Mouse (Mus musculus) hindbrain, embryonic 13.5 days (tissue): ENCODE measurements around the gene Col5a1. TPM values are rescaled to one million over a fixed set of nuclear protein-coding genes. Genes with fewer than 3 reads are reported as not detected.
A peak's percentile ranks its signal among the peaks of the same experiment; 100 is the strongest.

ENCODE experiments used
- ATAC-seq: fragments of 200-750 bp; cut with Nextera tagmentation; 2 replicates; pipeline ENCODE4 v1.8.0; 2017; ENCODE audit warnings: moderate TSS enrichment; ENCODE audit not compliant: low FRiP score
- H3K27ac ChIP-seq: fragments of 300-500 bp; sonication (generic); 2 replicates; pipeline ENCODE4 v1.5.1; 2015; ENCODE audit warnings: inconsistent platforms, mild to moderate bottlenecking, moderate library complexity
- H3K27me3 ChIP-seq: fragments of 300-500 bp; sonication (generic); 2 replicates; pipeline ENCODE4 v1.6.1; 2015; ENCODE audit warnings: mild to moderate bottlenecking, inconsistent platforms
- H3K36me3 ChIP-seq: fragments of 300-500 bp; sonication (generic); 2 replicates; pipeline ENCODE4 v1.6.1; 2015; ENCODE audit warnings: mild to moderate bottlenecking, inconsistent platforms
- H3K4me1 ChIP-seq: fragments of 300-500 bp; sonication (generic); replicated peaks from 2 replicates; pipeline ENCODE4 v1.6.1; 2015; ENCODE audit warnings: inconsistent platforms
- H3K4me2 ChIP-seq: fragments of 300-500 bp; sonication (generic); 2 replicates; pipeline ENCODE4 v1.6.1; 2015; ENCODE audit warnings: inconsistent platforms, mild to moderate bottlenecking, moderate library complexity
- H3K4me3 ChIP-seq: fragments of 300-500 bp; sonication (generic); 2 replicates; pipeline ENCODE4 v1.5.1; 2015; ENCODE audit warnings: mild to moderate bottlenecking, inconsistent platforms
- H3K9ac ChIP-seq: fragments of 300-500 bp; sonication (generic); 2 replicates; pipeline ENCODE4 v1.6.1; 2015; ENCODE audit warnings: mild to moderate bottlenecking, inconsistent platforms
- H3K9me3 ChIP-seq: fragments of 300-500 bp; sonication (generic); 2 replicates; pipeline ENCODE4 v1.6.1; 2016; ENCODE audit warnings: inconsistent platforms
- WGBS: fragments of 180-500 bp; shearing (Covaris S2); methylation state at CpG from one replicate; pipeline ENCODE4 v1.1.7; 2015; 5-methylcytosine and 5-hydroxymethylcytosine counted together
- polyA plus RNA-seq: library from polyadenylated mRNA; unstranded; fragments of >200 nt; fragmentation: Nextera tagmentation; extraction: Ambion mirVana; gene quantifications from 2 replicates; pipeline ENCODE4 v1.2.1, GENCODE M21; 2015

Col5a1 gene
- polyA plus RNA-seq: 15.4 and 16.3 TPM in 2 replicates

GRCm38 (mm10) chr2:27886148-27886551 is at the start of gene Col5a1:
TSS of gene Col5a1 (plus strand) at chr2:27886425.
- WGBS: under 1% methylated on average over 28 of the region's 45 CpGs
- peaks cover 64% of the 10 kb centered on the region for H3K27me3 ChIP-seq
- peaks cover 42% of the 10 kb centered on the region for H3K4me1 ChIP-seq
- no peaks in the 10 kb centered on the region for H3K36me3 ChIP-seq
- peak within 1 kb of the TSS; percentile 72 for H3K9ac ChIP-seq
- peak within 1 kb of the TSS; percentile 94 for H3K4me2 ChIP-seq
- no peaks in the 10 kb centered on the region for H3K9me3 ChIP-seq
- peak within 1 kb of the TSS; percentile 55; the same call in 1 of the 2 replicates for H3K27ac ChIP-seq
- peak within 1 kb of the TSS; percentile 52 for H3K4me3 ChIP-seq
- ATAC-seq: peak; percentile 80

GRCm38 (mm10) chr2:27838112-27838511 is 48.1 kb upstream of the Col5a1 start:
- no peaks in the 10 kb centered on the region for H3K27me3 ChIP-seq

GRCm38 (mm10) chr2:27840890-27841289 is 45.3 kb upstream of the Col5a1 start:
- Histone ChIP-seq H3K9me3 (no peaks in the 10 kb centered on the region), H3K4me3 (no peak overlapping the region), H3K36me3 (no peaks in the 10 kb centered on the region), H3K27ac (no peak overlapping the region), H3K9ac (no peak overlapping the region), H3K4me1 (peaks cover 8% of the 10 kb centered on the region), H3K4me2 (no peak overlapping the region), H3K27me3 (no peaks in the 10 kb centered on the region)
- 77% methylated on average over 3 of the region's 3 CpGs for WGBS
- ATAC-seq: no peak

More at GRCm38 (mm10) chr2:27838112-27838511, 48.1 kb upstream of the Col5a1 start:
- no peak overlapping the region for H3K27ac ChIP-seq
- ATAC-seq: no peak
- no peaks in the 10 kb centered on the region for H3K36me3 ChIP-seq
- peaks cover 14% of the 10 kb centered on the region for H3K4me1 ChIP-seq
- H3K4me3 ChIP-seq: no peak overlapping the region
- no peaks in the 10 kb centered on the region for H3K9me3 ChIP-seq
- H3K9ac ChIP-seq: no peak overlapping the region
- H3K4me2 ChIP-seq: no peak overlapping the region
- 53% methylated on average over 9 of the region's 9 CpGs for WGBS

- Histone ChIP-seq H3K4me2 (no peak overlapping the region), H3K4me3 (no peak overlapping the region), H3K27me3 (no peaks in the 10 kb centered on the region), H3K27ac (no peak overlapping the region), H3K9me3 (no peaks in the 10 kb centered on the region), H3K9ac (no peak overlapping the region), H3K36me3 (no peaks in the 10 kb centered on the region), H3K4me1 (no peaks in the 10 kb centered on the region)
- ATAC-seq: no peak
- WGBS: 84% methylated on average over 13 of the region's 13 CpGs
Measured at GRCm38 (mm10) chr2:27842893-27843292, 43.3 kb upstream of the Col5a1 start.

- Histone ChIP-seq H3K9me3 (no peaks in the 10 kb centered on the region), H3K27me3 (no peaks in the 10 kb centered on the region), H3K27ac (no peak overlapping the region), H3K4me3 (no peak overlapping the region), H3K4me1 (no peaks in the 10 kb centered on the region), H3K36me3 (no peaks in the 10 kb centered on the region), H3K4me2 (no peak overlapping the region), H3K9ac (no peak overlapping the region)
- 91% methylated on average over 4 of the region's 4 CpGs for WGBS
- ATAC-seq: no peak
Measured at GRCm38 (mm10) chr2:27844885-27845284, 41.3 kb upstream of the Col5a1 start.

GRCm38 (mm10) chr2:27847001-27847400 is 39.2 kb upstream of the Col5a1 start:
- no peak for ATAC-seq
- Histone ChIP-seq H3K27ac (no peak overlapping the region), H3K36me3 (no peaks in the 10 kb centered on the region), H3K9ac (no peak overlapping the region), H3K4me2 (no peak overlapping the region), H3K27me3 (no peaks in the 10 kb centered on the region), H3K9me3 (no peaks in the 10 kb centered on the region), H3K4me3 (no peak overlapping the region), H3K4me1 (no peaks in the 10 kb centered on the region)
- 67% methylated on average over 5 of the region's 5 CpGs for WGBS

GRCm38 (mm10) chr2:27847851-27848435 is 38.3 kb upstream of the Col5a1 start:
- no peak overlapping the region for H3K4me3 ChIP-seq
- no peak overlapping the region for H3K9ac ChIP-seq
- 50% methylated on average over 7 of the region's 7 CpGs for WGBS
- no peaks in the 10 kb centered on the region for H3K27me3 ChIP-seq
- H3K4me2 ChIP-seq: no peak overlapping the region
- H3K9me3 ChIP-seq: no peaks in the 10 kb centered on the region
- H3K4me1 ChIP-seq: no peaks in the 10 kb centered on the region
- ATAC-seq: no peak
- no peaks in the 10 kb centered on the region for H3K36me3 ChIP-seq
- H3K27ac ChIP-seq: no peak overlapping the region

- H3K27me3 ChIP-seq: no peaks in the 10 kb centered on the region
- H3K9ac ChIP-seq: no peak overlapping the region
- no peaks in the 10 kb centered on the region for H3K4me1 ChIP-seq
- H3K4me3 ChIP-seq: no peak overlapping the region
- no peaks in the 10 kb centered on the region for H3K9me3 ChIP-seq
- no peak for ATAC-seq
- 84% methylated on average over 5 of the region's 5 CpGs for WGBS
- no peak overlapping the region for H3K4me2 ChIP-seq
- no peaks in the 10 kb centered on the region for H3K36me3 ChIP-seq
- no peak overlapping the region for H3K27ac ChIP-seq
Measured at GRCm38 (mm10) chr2:27848466-27848865, 37.8 kb upstream of the Col5a1 start.

GRCm38 (mm10) chr2:27858348-27858903 is 27.8 kb upstream of the Col5a1 start:
- Histone ChIP-seq H3K27me3 (0 out of 2 replicates have a peak, but pooled peaks cover 3% of the 10 kb centered on the region), H3K9me3 (no peaks in the 10 kb centered on the region), H3K27ac (peak overlapping the region; percentile 10; the same call in 1 of the 2 replicates), H3K4me2 (no peak overlapping the region), H3K4me1 (peaks cover 12% of the 10 kb centered on the region), H3K36me3 (no peaks in the 10 kb centered on the region), H3K9ac (no peak overlapping the region), H3K4me3 (no peak overlapping the region)
- WGBS: 37% methylated on average over 9 of the region's 9 CpGs
- no peak for ATAC-seq

- peaks cover 12% of the 10 kb centered on the region for H3K4me1 ChIP-seq
- no peak for ATAC-seq
- no peak overlapping the region for H3K4me3 ChIP-seq
- H3K27ac ChIP-seq: no peak overlapping the region
- 89% methylated on average over 9 of the region's 9 CpGs for WGBS
- no peak overlapping the region for H3K9ac ChIP-seq
- no peaks in the 10 kb centered on the region for H3K36me3 ChIP-seq
- H3K4me2 ChIP-seq: no peak overlapping the region
- no peaks in the 10 kb centered on the region for H3K9me3 ChIP-seq
- H3K27me3 ChIP-seq: peaks cover 3% of the 10 kb centered on the region; the same call in 1 of the 2 replicates
Measured at GRCm38 (mm10) chr2:27861576-27862238, 24.5 kb upstream of the Col5a1 start.

- Histone ChIP-seq H3K9ac (no peak overlapping the region), H3K27ac (no peak overlapping the region), H3K4me2 (no peak overlapping the region), H3K27me3 (peaks cover 4% of the 10 kb centered on the region; the same call in 1 of the 2 replicates), H3K4me3 (no peak overlapping the region), H3K9me3 (no peaks in the 10 kb centered on the region), H3K36me3 (no peaks in the 10 kb centered on the region), H3K4me1 (0 out of 2 replicates have a peak, but pooled peaks cover 5% of the 10 kb centered on the region)
- no peak for ATAC-seq
- WGBS: 80% methylated on average over 18 of the region's 18 CpGs
Measured at GRCm38 (mm10) chr2:27864491-27865365, 21.5 kb upstream of the Col5a1 start.

- H3K27me3 ChIP-seq: 0 out of 2 replicates have a peak, but pooled peaks cover 12% of the 10 kb centered on the region
- no peaks in the 10 kb centered on the region for H3K9me3 ChIP-seq
- H3K27ac ChIP-seq: no peak overlapping the region
- no peak for ATAC-seq
- no peak overlapping the region for H3K4me3 ChIP-seq
- H3K36me3 ChIP-seq: no peaks in the 10 kb centered on the region
- H3K4me2 ChIP-seq: no peak overlapping the region
- WGBS: 96% methylated on average over 1 of the region's 1 CpGs
- no peaks in the 10 kb centered on the region for H3K4me1 ChIP-seq
- H3K9ac ChIP-seq: no peak overlapping the region
Measured at GRCm38 (mm10) chr2:27870586-27870985, 15.6 kb upstream of the Col5a1 start.
